Mouse (Mus musculus) limb, embryonic 11.5 days (tissue): ENCODE data around the gene Olfr639. TPM values are rescaled to one million over a fixed set of nuclear protein-coding genes. Genes with fewer than 3 reads are reported as not detected.

Experiments
- ATAC-seq: fragments of 200-750 bp; cut with Nextera tagmentation; 2 replicates; pipeline ENCODE4 v1.8.0; 2017; ENCODE audit warnings: low read depth; ENCODE audit not compliant: insufficient number of reproducible peaks, low FRiP score, low TSS enrichment
- DNase-seq: peaks from one replicate; pipeline ENCODE4 v3.0.0-alpha.2; 2015; ENCODE audit warnings: low spot score
- H3K27ac ChIP-seq: fragments of 300-500 bp; sonication (generic); replicated peaks from 2 replicates; pipeline ENCODE4 v1.5.1; 2014; ENCODE audit warnings: low read depth, mild to moderate bottlenecking, low read length
- H3K27me3 ChIP-seq: fragments of 300-500 bp; sonication (generic); 2 replicates; pipeline ENCODE4 v1.6.1; 2014; ENCODE audit warnings: mild to moderate bottlenecking, low read length, mixed read lengths; ENCODE audit not compliant: control insufficient read depth, insufficient read depth
- H3K36me3 ChIP-seq: fragments of 300-500 bp; sonication (generic); 2 replicates; pipeline ENCODE4 v1.6.1; 2014; ENCODE audit warnings: mild to moderate bottlenecking, low read length, moderate library complexity, mixed read lengths; ENCODE audit not compliant: control insufficient read depth, insufficient read depth
- H3K4me1 ChIP-seq: fragments of 300-500 bp; sonication (generic); 2 replicates; pipeline ENCODE4 v1.6.1; 2014; ENCODE audit warnings: low read length, mixed read lengths; ENCODE audit not compliant: control insufficient read depth, insufficient read depth
- H3K4me2 ChIP-seq: fragments of 300-500 bp; sonication (generic); 2 replicates; pipeline ENCODE4 v1.6.1; 2014; ENCODE audit warnings: low read depth, mild to moderate bottlenecking, moderate library complexity; ENCODE audit not compliant: severe bottlenecking
- H3K4me3 ChIP-seq: fragments of 300-500 bp; sonication (generic); 2 replicates; pipeline ENCODE4 v1.5.1; 2014; ENCODE audit warnings: low read depth, low read length
- H3K9ac ChIP-seq: fragments of 300-500 bp; sonication (generic); 2 replicates; pipeline ENCODE4 v1.6.1; 2014; ENCODE audit warnings: mild to moderate bottlenecking, low read length
- H3K9me3 ChIP-seq: fragments of 300-500 bp; sonication (generic); 2 replicates; pipeline ENCODE4 v1.6.1; 2016; ENCODE audit warnings: low read length; ENCODE audit not compliant: control insufficient read depth
- WGBS: fragments of 180-500 bp; shearing (Covaris S2); extraction: QIAGEN DNeasy Blood & Tissue Kit; methylation state at CpG from one replicate; pipeline ENCODE4 v1.1.7; 2014; 5-methylcytosine and 5-hydroxymethylcytosine counted together
- polyA plus RNA-seq: library from polyadenylated mRNA; unstranded; fragments of >200 nt; fragmentation: Nextera tagmentation; extraction: Ambion mirVana; gene quantifications from 2 replicates; pipeline ENCODE4 v1.2.1, GENCODE M21; 2014

Olfr639 gene
- not detected in 2 replicates for polyA plus RNA-seq

DNA sequence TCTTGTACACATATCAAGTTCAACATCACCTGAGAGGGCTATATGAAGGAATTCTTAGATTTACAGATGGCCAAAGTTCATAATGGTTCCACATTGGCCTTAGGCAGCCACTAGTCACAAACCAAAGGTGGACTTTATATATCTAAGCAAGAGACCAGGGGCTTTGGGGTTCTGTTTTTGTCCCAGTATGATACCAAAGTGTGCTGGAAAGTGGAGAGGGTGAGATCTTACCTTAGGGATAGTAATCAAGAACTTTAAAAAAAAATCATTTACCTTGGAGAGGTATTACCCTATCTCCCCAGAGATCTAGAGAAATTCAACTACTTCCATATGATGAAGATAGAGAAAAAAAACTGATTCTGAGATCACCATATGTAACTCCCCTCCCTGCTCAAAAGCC, at the start of gene Olfr639:
TSS of gene Olfr639 (minus strand) at position 101 of the 400 bp plus-strand sequence.
- Histone ChIP-seq H3K9ac (no peak within 1 kb of the TSS), H3K4me2 (no peak within 1 kb of the TSS), H3K9me3 (no peaks in the 10 kb centered on the region), H3K27me3 (no peaks in the 10 kb centered on the region), H3K36me3 (no peaks in the 10 kb centered on the region), H3K4me3 (no peak within 1 kb of the TSS), H3K27ac (no peak within 1 kb of the TSS), H3K4me1 (no peaks in the 10 kb centered on the region)
- DNase-seq (no peak), ATAC-seq (no peak)

DNA sequence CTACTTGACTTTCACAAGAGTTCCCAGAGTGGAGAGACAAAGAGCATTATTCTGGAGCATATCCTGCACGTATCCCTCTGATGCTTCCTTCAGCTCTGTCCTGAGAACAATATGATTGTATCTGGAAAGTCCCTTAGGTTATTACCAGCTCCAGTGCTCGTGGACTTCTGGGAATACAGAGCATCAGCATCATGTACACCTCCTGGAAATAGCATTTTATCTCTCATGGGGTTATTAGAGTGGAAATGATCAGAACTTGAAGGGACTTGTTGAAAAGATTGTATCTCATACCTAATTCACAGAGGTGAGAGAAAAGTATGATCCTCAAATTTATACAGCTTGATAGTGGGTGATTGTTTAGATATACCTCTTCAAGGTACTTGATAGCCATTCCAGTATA, 44.2 kb upstream of the Olfr639 start, which contains the start of gene 4930516K23Rik:
TSS of gene 4930516K23Rik (minus strand) at position 101 of the 400 bp plus-strand sequence.
- Histone ChIP-seq H3K36me3 (no peaks in the 10 kb centered on the region), H3K4me1 (no peaks in the 10 kb centered on the region), H3K4me3 (no peak within 1 kb of the TSS), H3K4me2 (no peak within 1 kb of the TSS), H3K9ac (no peak within 1 kb of the TSS), H3K27ac (no peak within 1 kb of the TSS), H3K27me3 (no peaks in the 10 kb centered on the region), H3K9me3 (no peaks in the 10 kb centered on the region)
- ATAC-seq (no peak), DNase-seq (no peak)
- WGBS: 60% methylated on average over 2 of the region's 2 CpGs

GRCm38 (mm10) chr7:104059215-104059614, 42.1 kb upstream of the Olfr639 start:
- Histone ChIP-seq H3K4me3 (no peak overlapping the region), H3K9ac (no peak overlapping the region), H3K9me3 (no peaks in the 10 kb centered on the region), H3K27me3 (no peaks in the 10 kb centered on the region), H3K27ac (no peak overlapping the region), H3K4me1 (no peaks in the 10 kb centered on the region), H3K4me2 (no peak overlapping the region), H3K36me3 (no peaks in the 10 kb centered on the region)
- WGBS: 87% methylated on average over 1 of the region's 1 CpGs
- no peak for ATAC-seq
- no peak for DNase-seq

- no peak within 1 kb of the TSS for H3K27ac ChIP-seq
- no peaks in the 10 kb centered on the region for H3K36me3 ChIP-seq
- H3K4me1 ChIP-seq: no peaks in the 10 kb centered on the region
- DNase-seq (no peak), ATAC-seq (no peak)
- H3K9ac ChIP-seq: no peak within 1 kb of the TSS
- H3K27me3 ChIP-seq: no peaks in the 10 kb centered on the region
- 74% methylated on average over 1 of the region's 1 CpGs for WGBS
- no peak within 1 kb of the TSS for H3K4me2 ChIP-seq
- no peak within 1 kb of the TSS for H3K4me3 ChIP-seq
- H3K9me3 ChIP-seq: no peaks in the 10 kb centered on the region
Measured at GRCm38 (mm10) chr7:104052566-104052965, 35.5 kb upstream of the Olfr639 start, which contains the start of gene Olfr642. TSS of gene Olfr642 (minus strand) at chr7:104052666.

DNA sequence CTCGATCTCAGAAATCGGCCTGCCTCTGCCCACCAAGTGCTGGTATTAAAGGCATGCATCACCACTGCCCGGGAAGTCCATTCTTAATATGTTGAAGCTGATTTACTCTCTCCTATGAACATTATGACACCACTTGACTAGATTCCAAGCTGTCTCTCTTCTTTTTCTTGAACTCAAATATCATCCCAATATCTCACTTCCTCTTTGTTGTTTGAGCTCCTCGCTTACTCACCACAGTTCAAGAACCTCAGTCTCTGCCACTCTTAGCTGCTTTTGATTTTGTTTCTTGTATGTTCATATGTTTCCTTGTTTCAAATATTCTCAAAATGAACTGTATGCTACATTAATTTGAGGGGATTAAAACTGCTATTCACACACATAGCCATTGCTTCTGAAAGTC, 33.6 kb upstream of the Olfr639 start:
- H3K9ac ChIP-seq: no peak overlapping the region
- ATAC-seq: no peak
- H3K9me3 ChIP-seq: no peaks in the 10 kb centered on the region
- WGBS: 92% methylated on average over 4 of the region's 4 CpGs
- no peak overlapping the region for H3K27ac ChIP-seq
- DNase-seq: no peak
- no peaks in the 10 kb centered on the region for H3K4me1 ChIP-seq
- H3K4me2 ChIP-seq: no peak overlapping the region
- H3K27me3 ChIP-seq: no peaks in the 10 kb centered on the region
- no peak overlapping the region for H3K4me3 ChIP-seq
- no peaks in the 10 kb centered on the region for H3K36me3 ChIP-seq

DNA sequence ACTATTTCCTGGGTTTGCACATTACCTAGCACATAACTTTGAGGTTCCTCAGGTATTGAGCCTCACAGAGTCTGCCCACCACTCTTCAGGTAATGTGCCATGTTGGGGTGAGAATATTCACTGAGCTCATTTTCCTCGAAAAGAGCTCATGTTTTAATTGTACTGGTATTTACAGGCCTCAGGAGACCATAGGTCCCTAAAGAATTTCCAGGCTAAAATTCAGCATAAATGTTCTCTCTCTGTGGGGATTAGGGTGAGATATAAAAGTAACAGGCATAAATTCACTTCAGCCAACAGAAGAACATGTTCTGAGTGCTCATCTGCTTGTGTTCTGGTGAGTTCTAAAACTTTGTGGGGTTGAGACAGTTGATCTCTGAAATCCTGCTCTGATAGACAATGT, 18.0 kb upstream of the Olfr639 start, which contains the start of gene Olfr641:
TSS of gene Olfr641 (plus strand) at position 301 of the 400 bp plus-strand sequence.
- Histone ChIP-seq H3K4me1 (no peaks in the 10 kb centered on the region), H3K4me3 (no peak within 1 kb of the TSS)
- ATAC-seq: no peak

DNA sequence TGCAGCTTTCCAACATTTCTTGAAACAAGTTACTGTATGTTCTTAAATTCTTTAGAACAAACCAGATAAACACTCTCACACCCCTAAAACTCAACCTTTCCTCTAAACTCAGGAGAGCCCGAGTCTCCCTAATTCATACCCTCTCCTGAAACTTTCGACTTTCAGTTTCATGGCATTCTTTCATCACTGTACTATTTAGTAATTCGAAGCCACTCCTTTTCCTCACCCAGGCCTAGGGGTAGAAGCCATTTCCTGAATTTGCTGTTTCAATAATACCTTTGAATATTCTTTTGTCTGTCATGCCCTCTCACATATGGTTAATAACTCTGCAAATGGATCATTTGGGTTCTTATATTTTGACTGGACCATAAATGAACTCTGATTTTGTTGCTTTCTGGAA, 9.9 kb upstream of the Olfr639 start:
- H3K9me3 ChIP-seq: no peaks in the 10 kb centered on the region

More for the DNA sequence above, 18.0 kb upstream of the Olfr639 start, which contains the start of gene Olfr641:
- no peak within 1 kb of the TSS for H3K4me2 ChIP-seq
- no peak within 1 kb of the TSS for H3K9ac ChIP-seq
- no peak within 1 kb of the TSS for H3K27ac ChIP-seq
- H3K9me3 ChIP-seq: no peaks in the 10 kb centered on the region
- WGBS: 79% methylated on average over 1 of the region's 1 CpGs
- DNase-seq: no peak
- no peaks in the 10 kb centered on the region for H3K27me3 ChIP-seq
- no peaks in the 10 kb centered on the region for H3K36me3 ChIP-seq

DNA sequence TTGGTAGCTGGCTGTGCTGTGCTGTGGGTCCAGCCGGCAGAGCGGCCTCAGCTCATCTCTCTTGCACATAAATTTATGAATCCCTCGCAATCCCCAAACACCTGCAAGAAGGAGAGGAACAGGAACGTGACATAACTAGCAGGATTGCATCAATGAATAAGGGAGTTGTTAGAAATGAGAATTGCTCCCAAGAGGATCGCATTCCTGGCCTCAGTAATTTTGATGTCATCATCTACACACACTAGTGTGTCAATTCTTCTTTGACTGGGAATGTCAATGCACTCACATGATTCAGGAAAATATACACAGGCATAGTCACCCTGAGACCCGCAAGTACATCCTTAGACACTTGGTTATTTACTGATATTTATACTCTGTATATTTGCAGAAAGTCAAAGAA, 8.4 kb upstream of the Olfr639 start, which contains the start of gene Olfr640:
TSS of gene Olfr640 (minus strand) at position 101 of the 400 bp plus-strand sequence.
- Histone ChIP-seq H3K4me1 (no peaks in the 10 kb centered on the region), H3K9ac (no peak within 1 kb of the TSS), H3K27ac (no peak within 1 kb of the TSS), H3K4me3 (no peak within 1 kb of the TSS), H3K9me3 (no peaks in the 10 kb centered on the region), H3K36me3 (no peaks in the 10 kb centered on the region), H3K27me3 (no peaks in the 10 kb centered on the region), H3K4me2 (no peak within 1 kb of the TSS)
- DNase-seq (no peak), ATAC-seq (no peak)
- 84% methylated on average over 6 of the region's 6 CpGs for WGBS

More for the DNA sequence above, 9.9 kb upstream of the Olfr639 start:
- H3K4me3 ChIP-seq: no peak overlapping the region
- DNase-seq (no peak), ATAC-seq (no peak)
- no peaks in the 10 kb centered on the region for H3K27me3 ChIP-seq
- no peak overlapping the region for H3K27ac ChIP-seq
- no peak overlapping the region for H3K4me2 ChIP-seq
- H3K9ac ChIP-seq: no peak overlapping the region
- WGBS: 83% methylated on average over 3 of the region's 3 CpGs
- H3K4me1 ChIP-seq: no peaks in the 10 kb centered on the region
- H3K36me3 ChIP-seq: no peaks in the 10 kb centered on the region

GRCm38 (mm10) chr7:104021651-104022050, 4.5 kb upstream of the Olfr639 start:
- Histone ChIP-seq H3K27ac (no peak overlapping the region), H3K9ac (no peak overlapping the region), H3K4me2 (no peak overlapping the region), H3K9me3 (no peaks in the 10 kb centered on the region), H3K36me3 (no peaks in the 10 kb centered on the region), H3K4me3 (no peak overlapping the region), H3K27me3 (no peaks in the 10 kb centered on the region), H3K4me1 (no peaks in the 10 kb centered on the region)
- 89% methylated on average over 6 of the region's 6 CpGs for WGBS
- DNase-seq (no peak), ATAC-seq (no peak)
